Mouse (Mus musculus) heart, embryonic 11.5 days (tissue): ENCODE results near the gene Rps6. TPM values are rescaled to one million over a fixed set of nuclear protein-coding genes. Genes with fewer than 3 reads are reported as not detected.
A peak's percentile ranks its signal among the peaks of the same experiment; 100 is the strongest.

Experiments used
- ATAC-seq: fragments of 200-750 bp; cut with Nextera tagmentation; replicated peaks from 2 replicates; pipeline ENCODE4 v1.8.0; 2017; ENCODE audit warnings: moderate library complexity; ENCODE audit not compliant: insufficient number of reproducible peaks, low FRiP score, low TSS enrichment
- H3K27ac ChIP-seq: fragments of 300-500 bp; sonication (generic); 2 replicates; pipeline ENCODE4 v1.5.1; 2014; ENCODE audit warnings: mild to moderate bottlenecking, low read depth, low read length
- H3K27me3 ChIP-seq: fragments of 300-500 bp; sonication (generic); 2 replicates; pipeline ENCODE4 v1.6.1; 2014; ENCODE audit warnings: mild to moderate bottlenecking, low read length, mixed read lengths; ENCODE audit not compliant: control insufficient read depth, insufficient read depth
- H3K36me3 ChIP-seq: fragments of 300-500 bp; sonication (generic); 2 replicates; pipeline ENCODE4 v1.6.1; 2014; ENCODE audit warnings: mild to moderate bottlenecking, low read length, moderate library complexity, mixed read lengths; ENCODE audit not compliant: control insufficient read depth, insufficient read depth
- H3K4me1 ChIP-seq: fragments of 300-500 bp; sonication (generic); 2 replicates; pipeline ENCODE4 v1.6.1; 2014; ENCODE audit warnings: low read length; ENCODE audit not compliant: control insufficient read depth, insufficient read depth
- H3K4me2 ChIP-seq: fragments of 300-500 bp; sonication (generic); 2 replicates; pipeline ENCODE4 v1.6.1; 2014; ENCODE audit warnings: mild to moderate bottlenecking, moderate library complexity
- H3K4me3 ChIP-seq: fragments of 300-500 bp; sonication (generic); 2 replicates; pipeline ENCODE4 v1.5.1; 2014; ENCODE audit warnings: low read depth, low read length
- H3K9ac ChIP-seq: fragments of 300-500 bp; sonication (generic); 2 replicates; pipeline ENCODE4 v1.6.1; 2014; ENCODE audit warnings: mild to moderate bottlenecking, low read depth, low read length, moderate library complexity
- H3K9me3 ChIP-seq: fragments of 300-500 bp; sonication (generic); replicated peaks from 2 replicates; pipeline ENCODE4 v1.6.1; 2016; ENCODE audit warnings: low read length; ENCODE audit not compliant: control insufficient read depth
- WGBS: fragments of 180-500 bp; shearing (Covaris S2); extraction: QIAGEN DNeasy Blood & Tissue Kit; methylation state at CpG from one replicate; pipeline ENCODE4 v1.1.7; 2014; ENCODE audit not compliant: insufficient replicate concordance; 5-methylcytosine and 5-hydroxymethylcytosine counted together
- polyA plus RNA-seq: library from polyadenylated mRNA; unstranded; fragments of >200 nt; fragmentation: Nextera tagmentation; extraction: Ambion mirVana; gene quantifications from 2 replicates; pipeline ENCODE4 v1.2.1, GENCODE M21; 2014

Gene Rps6
- polyA plus RNA-seq, 1 experiment from 2014 or later = 587 TPM

DNA sequence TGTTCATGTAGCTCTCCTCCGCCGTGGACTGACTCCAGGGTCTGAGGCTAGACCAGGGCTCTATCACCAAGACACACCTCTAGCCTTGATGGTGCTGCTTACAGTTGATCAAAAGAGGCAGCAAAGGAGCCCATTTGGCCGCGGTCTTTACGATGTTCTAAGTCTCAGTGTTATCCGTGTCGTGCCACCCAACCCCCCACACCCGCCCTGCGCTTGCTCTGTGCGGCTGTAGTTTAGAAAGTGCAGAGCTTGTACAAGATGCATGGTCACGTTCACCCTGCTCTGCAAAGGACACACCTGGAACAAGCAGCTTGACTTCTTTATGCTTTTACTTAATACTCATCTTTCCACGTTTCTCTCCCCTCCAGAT is 28.6 kb upstream of the Rps6 start:
- 0 out of 2 replicates have a peak, but pooled peaks have one; percentile 17 for ATAC-seq
- H3K27me3 ChIP-seq = no peaks in the 10 kb centered on the region
- peaks cover 8% of the 10 kb centered on the region for H3K36me3 ChIP-seq
- peaks cover 5% of the 10 kb centered on the region; the same call in 1 of the 2 replicates for H3K4me1 ChIP-seq
- H3K4me3 ChIP-seq = peak overlapping the region; percentile 43
- H3K4me2 ChIP-seq = peak overlapping the region; percentile 81
- H3K9ac ChIP-seq = peak overlapping the region; percentile 18
- no peaks in the 10 kb centered on the region; the same call in 1 of the 2 replicates for H3K9me3 ChIP-seq
- WGBS = 14% methylated on average over 12 of the region's 12 CpGs
- peak overlapping the region; percentile 75 for H3K27ac ChIP-seq

DNA sequence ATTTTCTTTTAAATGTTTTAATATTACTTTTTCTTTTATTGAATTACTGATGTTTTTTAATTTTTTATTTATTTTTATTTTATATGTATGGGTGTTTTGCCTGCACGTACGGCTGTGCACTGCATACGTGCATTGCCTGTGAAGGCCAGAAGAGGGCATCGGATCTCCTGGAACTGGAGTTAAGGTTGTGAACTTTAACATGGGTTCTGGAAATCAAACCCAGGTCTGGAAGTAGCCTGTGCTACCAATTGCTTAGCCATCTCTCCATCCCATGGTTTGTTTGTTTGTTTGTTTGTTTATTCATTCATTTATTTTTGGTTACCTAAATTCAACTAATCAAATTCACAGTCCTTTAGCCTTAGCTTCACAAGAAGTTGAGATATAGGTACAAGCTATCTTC is 27.7 kb upstream of the Rps6 start:
- Histone ChIP-seq H3K27ac (no peak overlapping the region), H3K36me3 (peaks cover 8% of the 10 kb centered on the region), H3K9me3 (no peaks in the 10 kb centered on the region; the same call in 1 of the 2 replicates), H3K4me2 (no peak overlapping the region), H3K4me1 (peaks cover 5% of the 10 kb centered on the region; the same call in 1 of the 2 replicates), H3K27me3 (no peaks in the 10 kb centered on the region), H3K4me3 (no peak overlapping the region), H3K9ac (no peak overlapping the region)
- 0 out of 2 replicates have a peak, but pooled peaks have one; percentile 44 for ATAC-seq
- WGBS = 55% methylated on average over 4 of the region's 4 CpGs

DNA sequence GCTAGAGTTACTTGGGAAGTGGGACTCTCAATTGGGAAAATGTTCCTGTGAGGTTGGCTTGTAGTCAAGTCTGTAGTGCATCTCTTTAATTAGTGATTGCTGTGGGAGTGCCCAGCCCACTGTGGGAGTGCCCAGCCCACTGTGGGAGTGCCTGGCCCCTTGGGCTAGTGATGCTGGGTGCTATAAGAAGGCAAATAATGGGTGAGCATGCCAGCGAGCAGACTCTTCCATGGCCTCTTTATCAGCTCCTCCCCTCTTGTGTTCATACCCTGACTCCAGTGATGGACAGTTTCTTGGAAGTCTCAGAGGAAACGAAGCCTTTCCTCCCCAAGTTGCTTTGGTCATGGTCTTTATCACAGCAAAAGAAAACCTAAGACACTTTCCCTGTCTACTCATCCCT is 25.2 kb upstream of the Rps6 start:
- no peak overlapping the region for H3K27ac ChIP-seq
- 48% methylated on average over 2 of the region's 2 CpGs for WGBS

DNA sequence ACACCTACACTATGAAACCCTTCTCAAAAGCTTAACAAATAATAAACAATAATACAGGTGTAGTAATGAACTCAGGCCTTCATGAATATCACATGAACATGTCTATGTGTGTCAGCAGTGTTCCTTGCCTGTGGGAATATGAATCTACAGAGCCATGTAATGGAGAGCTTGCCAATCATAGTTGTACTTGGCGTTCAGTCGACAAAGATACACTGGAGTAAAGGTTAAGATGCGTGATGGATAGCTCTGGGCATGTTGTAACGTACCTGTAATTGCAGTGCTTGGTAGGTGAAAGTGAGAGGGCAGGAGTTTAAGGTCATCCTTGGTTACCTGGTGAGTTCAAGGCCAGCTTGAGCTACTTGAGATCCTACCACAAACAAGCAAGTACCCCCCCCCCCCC is 24.0 kb upstream of the Rps6 start:
- Histone ChIP-seq H3K27me3 (0 out of 2 replicates have a peak, but pooled peaks cover 4% of the 10 kb centered on the region), H3K27ac (no peak overlapping the region), H3K9ac (no peak overlapping the region), H3K9me3 (no peaks in the 10 kb centered on the region), H3K4me3 (no peak overlapping the region), H3K4me1 (no peaks in the 10 kb centered on the region), H3K4me2 (no peak overlapping the region), H3K36me3 (no peaks in the 10 kb centered on the region)
- 87% methylated on average over 4 of the region's 4 CpGs for WGBS
- ATAC-seq = no peak

More for the DNA sequence above, 25.2 kb upstream of the Rps6 start:
- H3K9ac ChIP-seq = no peak overlapping the region
- no peak for ATAC-seq
- H3K4me3 ChIP-seq = no peak overlapping the region
- no peaks in the 10 kb centered on the region for H3K27me3 ChIP-seq
- no peaks in the 10 kb centered on the region for H3K9me3 ChIP-seq
- no peaks in the 10 kb centered on the region for H3K36me3 ChIP-seq
- H3K4me1 ChIP-seq = peaks cover 5% of the 10 kb centered on the region; the same call in 1 of the 2 replicates
- H3K4me2 ChIP-seq = no peak overlapping the region

DNA sequence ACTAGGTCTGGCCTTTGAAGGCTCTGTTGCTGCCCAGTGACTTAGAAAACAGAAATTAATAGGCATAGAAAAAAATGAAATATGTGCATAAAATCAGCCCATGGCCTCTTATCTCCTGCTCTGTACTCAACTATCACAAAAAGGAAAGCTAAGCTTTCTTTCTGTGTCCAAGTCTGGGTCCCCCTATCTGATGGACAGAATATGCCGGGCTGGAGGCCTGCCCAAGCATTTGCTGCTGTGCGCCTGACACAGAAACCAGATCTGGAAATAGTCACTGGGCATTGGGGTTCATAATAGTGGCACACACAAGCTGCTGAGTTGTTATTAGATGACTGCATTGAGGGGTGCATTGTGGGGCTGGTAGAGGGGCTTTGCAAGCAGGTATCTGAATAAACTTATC is 22.3 kb upstream of the Rps6 start:
- Histone ChIP-seq H3K36me3 (no peaks in the 10 kb centered on the region), H3K4me3 (no peak overlapping the region), H3K9me3 (no peaks in the 10 kb centered on the region), H3K27me3 (0 out of 2 replicates have a peak, but pooled peaks cover 4% of the 10 kb centered on the region), H3K4me2 (no peak overlapping the region), H3K4me1 (no peaks in the 10 kb centered on the region), H3K9ac (no peak overlapping the region), H3K27ac (no peak overlapping the region)
- WGBS = 68% methylated on average over 2 of the region's 2 CpGs
- ATAC-seq = no peak

DNA sequence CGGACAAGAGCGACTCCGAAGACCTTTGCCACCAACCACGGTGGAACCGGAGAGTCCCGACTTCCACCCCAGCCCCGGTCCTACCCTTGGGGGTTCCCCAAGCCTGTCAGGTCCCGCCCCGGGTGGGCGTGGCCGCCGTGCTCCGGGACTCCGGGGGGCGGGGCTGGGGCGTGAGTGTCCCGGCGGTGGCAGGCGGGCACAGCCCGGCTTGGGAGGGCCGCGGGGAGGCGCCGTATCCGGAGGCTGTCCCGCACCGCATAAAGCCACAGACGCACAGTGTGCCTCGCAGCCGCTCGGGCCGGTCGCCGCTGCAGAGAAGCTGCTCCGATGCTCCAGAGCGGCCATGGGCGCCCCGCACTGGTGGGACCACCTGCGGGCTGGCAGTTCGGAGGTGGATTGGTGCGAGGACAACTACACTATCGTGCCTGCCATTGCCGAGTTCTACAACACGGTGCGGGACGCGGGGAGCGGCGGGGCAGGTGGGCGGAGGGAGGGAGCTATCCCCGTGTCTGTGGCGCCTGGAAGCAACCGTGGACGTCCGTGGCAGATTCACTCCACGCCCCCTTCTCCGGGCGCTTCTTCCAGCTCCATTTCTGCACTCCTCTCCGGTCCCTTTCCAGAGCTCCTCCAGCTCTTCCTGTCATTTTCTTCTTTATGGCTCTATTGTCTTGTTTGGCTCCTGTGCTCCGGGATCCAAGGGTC is 17.1 kb upstream of the Rps6 start, which contains the start of gene Acer2:
Acer2 (plus strand) TSS at position 251 of the 702 bp plus-strand sequence.
- no peak within 1 kb of the TSS for H3K27ac ChIP-seq

DNA sequence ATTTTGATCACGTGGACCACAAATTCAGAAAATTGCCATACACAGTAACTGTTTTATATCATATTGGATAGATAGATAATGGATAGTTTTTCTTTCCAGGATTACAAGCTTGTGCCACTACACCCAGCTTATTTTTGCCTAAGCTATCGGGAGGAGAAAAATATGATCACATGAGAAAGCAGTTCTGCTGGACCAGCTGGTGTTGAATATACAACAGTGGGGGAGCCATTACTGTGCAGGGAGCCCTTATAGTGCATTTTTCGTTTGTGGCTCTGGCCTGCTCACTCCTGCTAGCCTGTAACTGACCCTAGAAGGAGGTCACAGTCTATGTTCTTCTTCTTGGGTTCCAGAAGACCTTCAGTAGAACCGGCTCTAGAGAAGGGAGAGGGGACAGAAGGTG is 15.9 kb upstream of the Rps6 start:
- Histone ChIP-seq H3K27me3 (0 out of 2 replicates have a peak, but pooled peaks cover 4% of the 10 kb centered on the region), H3K4me1 (no peaks in the 10 kb centered on the region), H3K9ac (no peak overlapping the region), H3K4me3 (no peak overlapping the region), H3K27ac (no peak overlapping the region), H3K9me3 (no peaks in the 10 kb centered on the region), H3K36me3 (no peaks in the 10 kb centered on the region), H3K4me2 (no peak overlapping the region)
- no peak for ATAC-seq
- 63% methylated on average over 4 of the region's 4 CpGs for WGBS

More for the DNA sequence above, 17.1 kb upstream of the Rps6 start, which contains the start of gene Acer2:
- H3K36me3 ChIP-seq = no peaks in the 10 kb centered on the region
- peak; percentile 95 for ATAC-seq
- no peaks in the 10 kb centered on the region for H3K9me3 ChIP-seq
- H3K4me3 ChIP-seq = peak within 1 kb of the TSS; percentile 79
- H3K27me3 ChIP-seq = 0 out of 2 replicates have a peak, but pooled peaks cover 4% of the 10 kb centered on the region
- peak within 1 kb of the TSS; percentile 99 for H3K4me2 ChIP-seq
- peak within 1 kb of the TSS; percentile 78 for H3K9ac ChIP-seq
- under 1% methylated on average over 57 of the region's 60 CpGs for WGBS
- no peaks in the 10 kb centered on the region for H3K4me1 ChIP-seq

DNA sequence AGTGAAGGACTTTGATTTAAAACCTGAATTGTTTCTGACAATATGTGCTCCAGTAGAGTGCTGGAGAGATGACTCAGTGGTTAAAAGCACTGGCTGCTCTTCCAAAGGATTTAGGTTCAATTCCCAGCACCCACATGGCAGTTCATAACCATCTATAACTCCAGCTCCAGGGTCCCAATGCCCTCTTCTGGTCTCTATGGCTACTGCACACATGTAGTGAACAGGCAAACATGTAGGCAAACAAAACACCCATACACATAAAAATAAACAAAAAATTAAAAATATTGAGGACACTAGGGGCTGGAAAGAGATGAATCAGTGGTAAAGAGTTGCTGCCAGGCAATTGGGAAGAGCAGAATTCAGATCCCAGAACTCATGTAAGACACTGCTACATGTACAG is 14.8 kb upstream of the Rps6 start:
- ATAC-seq = no peak
- H3K9ac ChIP-seq = no peak overlapping the region
- H3K4me2 ChIP-seq = no peak overlapping the region
- no peaks in the 10 kb centered on the region for H3K4me1 ChIP-seq
- H3K9me3 ChIP-seq = no peaks in the 10 kb centered on the region
- H3K27me3 ChIP-seq = 0 out of 2 replicates have a peak, but pooled peaks cover 4% of the 10 kb centered on the region
- no peak overlapping the region for H3K4me3 ChIP-seq
- no peak overlapping the region for H3K27ac ChIP-seq
- no peaks in the 10 kb centered on the region for H3K36me3 ChIP-seq

DNA sequence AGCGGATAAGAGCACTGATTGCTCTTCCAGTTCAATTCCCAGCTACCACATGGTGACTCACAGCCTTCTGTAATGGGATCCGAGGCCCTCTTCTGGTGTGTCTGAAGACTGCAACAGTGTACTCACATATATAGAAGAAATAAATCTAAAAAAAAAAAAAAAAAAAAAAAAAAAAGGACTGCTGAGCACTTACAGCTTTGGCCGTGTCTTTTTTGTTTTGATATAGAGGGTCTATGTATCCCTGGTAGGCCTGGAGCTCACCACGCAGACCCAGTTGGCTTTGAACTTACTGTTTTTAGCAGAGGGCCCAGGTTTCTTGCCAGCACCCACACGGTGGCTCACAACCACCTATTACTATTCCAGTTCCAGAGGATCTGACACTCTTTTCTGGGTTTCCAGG is 6.9 kb upstream of the Rps6 start:
- Histone ChIP-seq H3K9me3 (no peaks in the 10 kb centered on the region), H3K27ac (no peak overlapping the region), H3K27me3 (no peaks in the 10 kb centered on the region), H3K9ac (no peak overlapping the region), H3K36me3 (no peaks in the 10 kb centered on the region), H3K4me2 (no peak overlapping the region), H3K4me3 (no peak overlapping the region), H3K4me1 (no peaks in the 10 kb centered on the region)
- ATAC-seq = no peak
- WGBS = 84% methylated on average over 5 of the region's 5 CpGs
